Mouse (Mus musculus) monocyte, adult 2 months (primary cell): Measurements from ENCODE around the gene Klhl25.
"Not testable (repeated sequence)": the region's sequence is repeated elsewhere in the genome, so short reads cannot be mapped to it uniquely, and the experiment has no call there.

Source experiments
- DNase-seq, 2 experiments: peaks; one replicate each; pipeline ENCODE4 v3.0.0; 2022; ENCODE audit warnings: low spot score in 2 of 2, low read depth in 1 of 2

Klhl25 gene

GRCm38 (mm10) chr7:75848115-75848775 lies at the start of gene Klhl25:
Gene Klhl25 (plus strand): TSS chr7:75848310.
- DNase-seq, result peak; percentile 85 to 90

- DNase-seq, result no peak
Observed at GRCm38 (mm10) chr7:75800530-75800929, 47.6 kb upstream of the Klhl25 start.

- no peak for DNase-seq
Observed at GRCm38 (mm10) chr7:75801022-75801421, 47.1 kb upstream of the Klhl25 start.

GRCm38 (mm10) chr7:75801621-75802358 lies 46.3 kb upstream of the Klhl25 start:
- DNase-seq, result no peak

- DNase-seq, result no peak
Observed at GRCm38 (mm10) chr7:75802887-75803286, 45.2 kb upstream of the Klhl25 start.

- DNase-seq, result no peak
Observed at GRCm38 (mm10) chr7:75806161-75806560, 41.9 kb upstream of the Klhl25 start.

GRCm38 (mm10) chr7:75806711-75807110 lies 41.4 kb upstream of the Klhl25 start:
- DNase-seq, result no peak

- no peak for DNase-seq
Observed at GRCm38 (mm10) chr7:75807460-75808304, 40.4 kb upstream of the Klhl25 start.

GRCm38 (mm10) chr7:75820687-75821086 lies 27.4 kb upstream of the Klhl25 start:
- DNase-seq, result no peak

GRCm38 (mm10) chr7:75822087-75822668 lies 25.9 kb upstream of the Klhl25 start:
- DNase-seq, result no peak

GRCm38 (mm10) chr7:75823071-75823470 lies 25.0 kb upstream of the Klhl25 start:
- no peak for DNase-seq

- DNase-seq, result no peak
Observed at GRCm38 (mm10) chr7:75826360-75827103, 21.6 kb upstream of the Klhl25 start.

- no peak for DNase-seq
Observed at GRCm38 (mm10) chr7:75827357-75827756, 20.8 kb upstream of the Klhl25 start.

- peak in 1 of 2 experiments; percentile 44 for DNase-seq
Observed at GRCm38 (mm10) chr7:75827850-75828249, 20.3 kb upstream of the Klhl25 start.

- no peak for DNase-seq
Observed at GRCm38 (mm10) chr7:75828536-75828935, 19.6 kb upstream of the Klhl25 start.

GRCm38 (mm10) chr7:75830251-75831060 lies 17.7 kb upstream of the Klhl25 start:
- no peak for DNase-seq

GRCm38 (mm10) chr7:75833960-75834359 lies 14.2 kb upstream of the Klhl25 start:
- not testable (repeated sequence) for DNase-seq

- not testable (repeated sequence) for DNase-seq
Observed at GRCm38 (mm10) chr7:75834932-75835631, 13.0 kb upstream of the Klhl25 start.

GRCm38 (mm10) chr7:75840071-75840470 lies 8.0 kb upstream of the Klhl25 start:
- no peak for DNase-seq
